Mouse (Mus musculus): ENCODE data around the gene Rad51b.

Rad51b gene

DNA sequence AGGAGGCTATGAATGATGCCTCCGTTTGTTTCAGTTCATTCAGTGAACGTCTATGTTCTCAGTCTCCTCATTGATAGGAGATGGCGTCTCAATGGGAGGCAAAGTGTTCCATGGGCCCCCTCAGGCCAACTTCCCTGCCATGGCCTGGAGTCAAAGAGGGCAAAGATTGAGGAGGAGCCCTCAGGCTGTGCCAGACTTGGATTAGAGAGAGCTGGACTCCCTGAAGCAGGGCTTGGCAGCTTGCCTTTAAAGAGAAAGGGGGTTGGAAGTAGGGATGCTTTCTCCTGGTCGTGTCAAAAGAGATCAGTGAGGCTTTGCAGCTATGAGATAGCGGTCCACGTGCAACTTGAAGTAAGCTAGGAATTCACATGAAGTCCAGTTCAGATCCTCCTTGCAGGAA lies 469.0 kb downstream of the Rad51b start:
- no peak for DNase-seq (ENCODE audit: low read depth, low spot score)

DNA sequence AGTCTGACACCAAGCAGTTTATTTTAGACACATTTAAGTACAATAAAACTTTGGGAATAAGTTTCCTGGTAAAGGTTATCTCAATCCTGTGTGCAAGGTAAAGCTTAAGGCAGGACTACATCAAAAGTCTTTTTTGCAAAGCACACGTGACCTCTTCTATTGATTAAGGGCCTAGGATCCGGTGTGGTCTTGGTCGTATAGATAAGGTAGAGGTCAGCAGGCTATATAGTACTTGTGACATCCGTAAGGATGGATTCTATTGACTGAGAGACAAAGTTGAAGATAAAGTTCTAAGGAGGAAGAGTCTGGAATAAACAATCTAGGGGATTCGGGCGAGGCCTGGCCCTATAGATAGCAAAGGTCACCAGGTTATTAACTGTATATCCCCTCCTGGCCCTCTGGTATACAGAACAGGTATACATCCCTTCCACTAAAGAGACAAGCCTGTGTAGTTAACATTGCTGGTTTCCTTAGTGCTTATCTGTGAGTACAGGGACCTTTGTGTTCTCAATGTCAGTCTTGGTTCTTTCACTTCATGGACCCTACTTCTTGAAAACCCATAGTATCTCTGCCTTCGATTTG lies 471.8 kb downstream of the Rad51b start:
- no peak for DNase-seq (ENCODE audit: low read depth, low spot score)

DNA sequence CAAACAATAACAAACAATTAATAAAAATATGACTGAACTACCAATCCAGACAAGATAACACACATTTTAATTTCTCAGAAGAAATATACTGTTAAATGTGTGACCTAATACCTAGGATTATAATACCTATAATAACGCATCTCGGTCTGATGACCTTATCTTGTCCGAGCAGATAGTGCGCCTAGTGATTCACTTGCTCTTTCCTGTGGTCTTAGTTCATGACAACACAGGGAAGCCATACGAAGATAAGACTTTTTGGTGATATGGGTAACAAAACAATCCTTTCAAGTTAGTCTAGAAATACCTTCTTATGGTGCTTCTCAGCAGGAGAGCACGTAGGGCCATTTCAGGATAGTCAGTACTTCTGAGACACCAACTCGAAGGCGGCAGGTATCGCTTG lies 472.7 kb downstream of the Rad51b start:
- no peak for DNase-seq (ENCODE audit: low read depth, low spot score)

DNA sequence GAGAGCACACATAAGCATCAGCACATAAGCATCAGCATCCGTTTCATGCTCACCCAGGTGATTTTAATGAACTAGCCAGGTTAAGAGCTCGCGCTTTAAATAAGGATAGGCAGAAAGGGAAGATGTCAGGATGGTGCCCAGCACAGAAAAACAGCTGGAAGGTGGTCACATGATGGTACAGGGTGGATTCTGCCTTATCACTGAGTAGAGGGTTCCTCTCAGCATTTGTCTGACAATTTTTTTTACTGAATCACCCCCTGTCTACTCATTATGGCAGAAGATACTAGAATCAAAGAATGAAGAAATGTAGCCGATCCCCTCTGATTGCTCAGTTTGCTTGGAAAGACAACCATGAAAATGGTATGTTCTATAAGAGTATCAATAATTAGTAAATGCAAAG lies 474.1 kb downstream of the Rad51b start:
- no peak for DNase-seq (ENCODE audit: low read depth, low spot score)

DNA sequence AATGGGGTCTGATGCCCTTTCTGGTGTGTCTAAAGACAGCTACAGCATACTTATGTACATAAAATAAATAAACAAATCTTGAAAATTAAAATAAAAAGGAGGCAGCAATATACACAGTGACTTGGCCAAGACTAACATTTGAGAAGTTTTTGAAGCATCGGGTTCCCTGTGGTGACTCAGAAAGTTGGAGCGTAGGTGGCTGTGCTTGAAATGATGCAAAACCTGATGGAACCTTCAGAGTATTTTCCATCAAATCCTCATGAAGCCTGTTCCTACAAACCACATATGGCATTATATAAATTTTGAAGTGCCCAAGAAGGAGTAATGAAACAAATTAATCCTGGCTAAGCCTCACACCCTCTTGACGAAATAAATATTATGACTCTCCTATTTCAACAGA lies 474.7 kb downstream of the Rad51b start:
- DNase-seq (ENCODE audit: low read depth, low spot score), result no peak

DNA sequence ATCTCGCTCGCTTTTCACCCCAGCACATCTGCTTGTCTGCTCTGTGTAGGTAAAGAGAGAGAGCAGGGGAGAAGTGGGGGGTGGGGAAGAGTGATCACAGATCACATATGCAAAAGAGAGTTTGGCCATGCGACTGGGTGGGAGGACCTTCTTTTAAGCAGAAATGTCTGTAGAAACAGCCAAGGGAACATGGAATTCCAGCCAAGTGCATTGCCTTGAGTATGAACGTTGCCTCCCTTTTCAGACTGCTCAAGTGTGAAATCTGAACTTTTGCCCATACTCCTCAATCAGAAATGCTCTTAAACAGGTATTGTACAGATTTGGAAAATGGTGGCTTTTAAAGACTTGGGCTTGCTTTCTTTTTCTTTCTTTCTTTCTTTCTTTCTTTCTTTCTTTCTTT lies 476.2 kb downstream of the Rad51b start:
- DNase-seq (ENCODE audit: low read depth, low spot score), result no peak

DNA sequence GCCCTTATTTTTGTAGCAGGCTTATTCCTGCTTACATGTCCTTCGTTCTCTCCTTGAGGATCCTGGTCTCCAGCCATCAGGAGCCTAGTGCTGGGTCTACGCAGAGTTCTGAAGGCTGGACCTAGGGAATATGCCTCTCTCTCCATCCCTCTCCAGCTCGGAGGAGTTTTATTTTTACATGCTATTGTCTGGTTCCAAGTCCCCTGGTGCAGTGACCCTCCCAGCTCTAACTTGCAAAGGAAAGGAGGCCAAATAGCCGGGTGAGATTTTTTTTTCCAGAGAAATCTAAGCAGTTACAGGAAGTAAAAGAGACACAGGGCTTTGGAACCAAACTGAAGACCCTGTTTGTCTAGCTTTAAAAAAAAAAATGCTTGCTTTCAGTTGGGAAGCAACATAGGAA lies 477.5 kb downstream of the Rad51b start:
- DNase-seq (ENCODE audit: low read depth, low spot score), result no peak

DNA sequence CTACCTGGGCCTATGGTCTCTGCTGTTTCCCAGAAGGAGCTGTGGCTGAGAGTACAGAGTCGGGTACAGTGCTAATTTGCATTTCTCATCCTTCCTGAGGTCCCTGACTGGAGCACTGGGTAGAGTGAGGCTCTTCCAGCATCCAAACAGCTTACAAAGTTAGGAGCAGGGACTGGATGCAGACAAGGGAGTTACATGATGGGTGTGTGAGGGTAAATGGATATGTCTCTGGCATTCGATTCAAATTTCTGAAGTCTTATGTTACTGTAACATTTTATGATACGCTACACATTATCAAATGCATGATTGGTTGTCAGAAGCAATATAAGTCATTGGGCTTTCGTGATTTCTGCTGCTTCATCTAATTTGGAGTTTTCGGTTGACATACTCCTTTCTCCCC lies 479.7 kb downstream of the Rad51b start:
- no peak for DNase-seq (ENCODE audit: low read depth, low spot score)

DNA sequence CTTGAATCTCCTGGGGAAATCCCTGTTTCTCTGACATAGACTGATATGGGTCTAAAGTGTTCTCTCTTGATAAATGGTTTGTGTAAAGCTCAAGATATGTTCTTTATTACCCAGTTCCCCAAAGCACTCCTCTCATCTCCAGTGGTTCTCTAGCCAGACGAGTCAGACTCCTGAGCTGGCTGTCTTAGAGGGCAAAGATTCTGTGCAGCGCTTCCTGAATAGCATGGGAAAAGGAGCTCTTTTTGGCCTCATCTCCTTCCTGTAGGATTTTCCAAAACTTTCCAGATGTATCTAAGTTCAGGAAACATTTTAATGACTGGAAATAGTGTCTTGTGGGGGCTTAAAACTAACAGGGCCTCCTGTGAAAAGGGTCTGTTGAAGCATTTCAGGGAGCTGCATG lies 483.7 kb downstream of the Rad51b start:
- DNase-seq (ENCODE audit: low read depth, low spot score), result no peak

DNA sequence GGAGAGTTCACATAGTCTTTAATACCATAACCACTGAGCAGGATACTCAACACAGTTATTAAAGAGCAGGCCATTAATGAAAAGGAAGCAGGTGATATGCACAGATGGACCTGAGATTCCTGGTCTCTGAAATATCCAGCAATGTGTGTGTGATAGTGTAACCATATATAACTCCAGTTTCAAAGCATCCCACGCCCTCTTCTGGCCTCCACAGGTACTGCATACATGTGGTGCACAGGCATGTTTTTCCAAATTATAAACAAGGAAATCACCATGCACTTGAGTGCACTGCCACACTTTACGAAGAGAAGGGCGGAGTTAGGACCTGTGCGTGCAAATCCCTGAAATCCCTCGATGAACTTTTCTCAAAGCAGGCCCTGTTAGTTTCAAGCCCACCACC lies 484.7 kb downstream of the Rad51b start:
- DNase-seq (ENCODE audit: low read depth, low spot score), result no peak

DNA sequence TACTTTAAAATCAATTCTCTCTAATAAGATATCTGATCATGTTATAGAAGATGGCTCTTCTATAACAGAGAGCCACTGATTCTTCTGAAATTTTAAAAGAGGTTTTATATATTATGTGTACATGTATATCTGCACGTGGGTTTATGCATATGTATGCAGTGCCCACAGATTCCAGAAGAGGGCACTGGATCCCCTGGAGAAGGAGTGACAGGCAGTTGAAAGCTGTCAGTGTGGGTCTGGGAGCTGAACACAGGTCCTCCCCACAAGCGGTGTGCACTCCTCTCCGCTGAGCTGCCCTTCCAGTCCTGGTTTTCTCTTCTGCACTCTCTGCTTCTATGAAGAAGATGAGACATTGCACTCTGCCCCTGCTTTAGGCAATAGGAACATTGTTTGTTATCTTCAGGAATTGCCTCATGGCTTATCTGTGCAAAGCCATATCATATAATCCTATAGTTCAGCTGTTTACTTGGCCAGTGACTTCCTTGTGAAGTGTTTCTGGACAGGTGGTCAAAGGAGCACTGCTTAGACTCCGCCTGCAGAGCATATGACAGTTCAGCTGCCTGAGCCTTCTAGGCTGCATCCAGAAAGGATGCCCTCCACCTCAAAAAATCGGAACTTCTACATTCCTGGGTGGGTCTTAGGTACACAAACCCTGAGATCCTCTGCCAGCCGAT lies 485.5 kb downstream of the Rad51b start:
- no peak for DNase-seq (ENCODE audit: low read depth, low spot score)

DNA sequence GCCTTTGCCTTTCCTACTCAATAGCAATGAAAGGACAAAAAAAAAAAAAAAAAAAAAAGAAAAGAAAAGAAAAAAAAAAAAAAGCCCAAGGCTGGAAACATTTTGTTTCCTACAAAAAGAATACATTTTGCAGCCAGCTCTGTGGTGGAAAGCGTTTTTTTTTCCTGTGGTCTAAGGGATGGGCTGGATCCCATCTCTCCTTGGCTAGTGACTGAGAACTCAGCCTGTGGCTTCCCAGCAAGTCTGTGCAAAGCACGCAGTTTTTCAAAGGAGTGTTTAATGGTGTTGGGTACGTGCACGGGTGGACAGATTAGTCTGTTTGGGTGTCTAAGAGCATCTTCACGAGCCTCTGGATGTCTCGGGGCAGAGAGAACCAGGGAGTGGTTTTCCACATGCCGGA lies 487.1 kb downstream of the Rad51b start:
- no peak for DNase-seq (ENCODE audit: low read depth, low spot score)

DNA sequence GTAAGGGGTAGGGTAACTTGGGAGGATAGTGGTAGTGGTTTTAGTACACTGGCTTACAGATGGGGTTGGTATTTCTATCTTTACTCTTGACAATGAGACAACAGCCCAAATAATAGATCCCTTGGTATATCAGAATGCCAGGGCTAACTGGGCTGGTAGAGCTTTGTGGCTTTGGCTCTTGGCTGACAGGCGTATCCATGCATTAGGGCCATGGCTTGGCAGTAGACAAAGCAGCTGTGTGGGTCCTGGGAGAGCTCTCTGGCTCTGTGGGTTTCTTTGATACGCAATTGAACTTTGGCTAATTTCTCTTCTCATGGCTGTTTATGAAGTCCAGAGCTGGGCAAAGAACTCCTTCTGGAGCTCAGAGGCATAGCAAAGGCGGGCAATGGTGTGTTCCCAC lies 488.6 kb downstream of the Rad51b start:
- DNase-seq (ENCODE audit: low read depth, low spot score), result no peak

DNA sequence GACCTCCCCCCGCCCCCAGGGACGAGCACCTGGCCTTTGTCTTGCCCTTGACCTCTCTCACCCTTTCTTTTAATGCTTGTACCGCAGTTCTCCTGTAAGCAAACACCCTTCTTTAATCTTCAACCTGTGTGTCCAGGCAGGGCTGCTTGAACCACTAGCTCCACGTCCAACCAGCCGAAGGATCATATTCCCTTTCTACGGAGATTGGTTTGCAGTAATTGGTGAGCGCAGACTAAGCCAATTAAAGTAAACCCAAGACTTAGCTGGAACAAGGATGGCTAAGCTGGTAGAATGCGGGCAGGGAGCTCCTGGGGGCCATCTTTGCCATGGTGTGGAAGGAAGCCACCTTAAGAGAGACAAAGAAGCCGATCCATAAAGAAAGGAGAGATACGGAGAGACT lies 490.5 kb downstream of the Rad51b start:
- DNase-seq (ENCODE audit: low read depth, low spot score), result no peak

DNA sequence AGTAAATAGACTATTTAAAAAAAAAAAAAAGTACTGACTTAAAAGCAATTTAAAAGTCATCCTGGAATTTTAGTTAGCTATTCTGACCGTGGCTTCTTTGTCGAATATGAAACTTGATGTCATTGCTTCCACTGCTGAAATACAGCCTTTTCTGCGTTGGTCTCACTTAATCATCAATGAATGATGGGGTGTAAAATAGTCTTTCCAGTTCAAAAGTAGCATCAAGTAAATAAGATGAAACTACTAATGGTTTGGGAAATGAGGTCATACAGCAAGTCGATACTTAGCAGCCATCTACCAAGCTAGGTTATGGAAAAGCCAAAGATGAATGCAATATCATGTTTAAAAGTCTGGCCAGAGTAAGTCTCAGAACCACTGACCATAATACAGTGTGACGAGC lies 491.3 kb downstream of the Rad51b start:
- DNase-seq (ENCODE audit: low read depth, low spot score), result no peak

DNA sequence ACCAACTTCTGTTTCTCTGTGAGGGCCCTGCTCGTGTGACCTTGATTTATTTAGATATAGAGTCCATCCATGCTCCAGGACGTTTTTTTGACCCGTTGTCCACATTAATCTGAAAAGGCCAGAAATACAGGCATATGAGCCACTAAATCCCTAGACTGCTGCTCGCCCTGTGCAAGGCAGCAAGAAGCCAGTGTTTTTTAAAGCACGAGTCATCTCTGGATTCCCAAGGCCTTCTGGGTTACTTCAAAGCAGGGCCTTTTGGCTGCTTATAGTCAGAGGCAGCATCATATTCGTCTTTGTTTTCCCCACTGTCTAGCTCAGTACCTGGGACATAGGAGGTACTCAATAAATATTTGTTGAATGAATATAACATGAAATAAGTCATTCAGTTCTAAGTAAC lies 492.4 kb downstream of the Rad51b start:
- no peak for DNase-seq (ENCODE audit: low read depth, low spot score)

DNA sequence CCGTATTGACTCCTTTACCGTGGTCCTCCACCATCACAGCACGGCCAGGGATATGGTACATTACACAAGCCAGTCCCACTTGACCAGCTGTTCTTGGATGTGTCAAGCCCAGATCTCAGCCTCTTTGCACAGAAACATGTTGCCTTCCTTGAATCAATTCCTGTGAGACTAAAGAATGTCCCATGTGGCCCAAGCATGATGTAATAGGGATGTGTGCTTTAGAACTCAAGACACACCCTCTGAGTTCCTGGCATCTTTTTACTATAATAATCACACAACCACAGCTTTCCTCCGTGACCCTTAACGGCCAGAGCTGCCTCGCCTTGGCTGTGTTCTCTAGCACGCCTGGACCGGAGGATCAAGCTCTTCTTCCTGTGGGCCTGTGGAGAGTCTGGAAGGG lies 496.3 kb downstream of the Rad51b start:
- no peak for DNase-seq (ENCODE audit: low read depth, low spot score)

DNA sequence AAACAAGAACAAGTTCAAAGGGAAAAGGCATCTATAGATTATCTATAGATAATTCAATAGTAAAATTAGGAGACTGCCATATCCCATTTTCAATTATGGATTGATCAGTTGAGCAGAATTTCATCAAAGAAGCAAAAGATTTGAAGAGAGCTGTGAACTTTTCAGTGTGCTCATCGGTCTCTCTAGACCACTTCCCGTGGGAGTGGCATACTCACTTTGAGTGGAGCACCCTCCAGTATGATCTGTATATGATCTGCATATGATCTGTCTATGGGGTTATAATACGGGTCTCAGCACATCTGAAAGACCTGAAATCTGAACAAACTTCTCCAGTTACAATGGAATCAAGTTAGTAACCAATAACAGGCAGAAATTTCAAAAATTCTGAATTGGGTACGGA lies 497.7 kb downstream of the Rad51b start:
- no peak for DNase-seq (ENCODE audit: low read depth, low spot score)

DNA sequence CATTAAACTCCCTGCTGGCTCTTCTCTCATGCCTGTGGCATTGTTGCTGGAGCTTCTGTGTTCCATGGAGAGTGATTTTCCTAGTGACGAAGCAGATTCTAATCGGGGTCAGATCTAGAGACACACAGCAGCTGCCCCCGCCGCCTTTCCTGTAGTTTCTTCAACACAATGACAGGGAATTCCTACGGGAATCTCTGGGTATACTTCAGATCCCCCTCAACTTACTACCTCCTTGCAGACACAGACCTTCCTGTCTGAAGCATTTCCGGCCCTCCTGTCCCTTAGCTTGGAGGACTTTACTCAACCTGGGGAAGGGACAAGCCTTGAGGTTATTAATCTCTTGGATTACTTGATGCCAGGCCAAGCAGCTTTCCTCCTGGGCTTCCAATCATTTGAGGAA lies 499.2 kb downstream of the Rad51b start:
- DNase-seq (ENCODE audit: low read depth, low spot score), result no peak

DNA sequence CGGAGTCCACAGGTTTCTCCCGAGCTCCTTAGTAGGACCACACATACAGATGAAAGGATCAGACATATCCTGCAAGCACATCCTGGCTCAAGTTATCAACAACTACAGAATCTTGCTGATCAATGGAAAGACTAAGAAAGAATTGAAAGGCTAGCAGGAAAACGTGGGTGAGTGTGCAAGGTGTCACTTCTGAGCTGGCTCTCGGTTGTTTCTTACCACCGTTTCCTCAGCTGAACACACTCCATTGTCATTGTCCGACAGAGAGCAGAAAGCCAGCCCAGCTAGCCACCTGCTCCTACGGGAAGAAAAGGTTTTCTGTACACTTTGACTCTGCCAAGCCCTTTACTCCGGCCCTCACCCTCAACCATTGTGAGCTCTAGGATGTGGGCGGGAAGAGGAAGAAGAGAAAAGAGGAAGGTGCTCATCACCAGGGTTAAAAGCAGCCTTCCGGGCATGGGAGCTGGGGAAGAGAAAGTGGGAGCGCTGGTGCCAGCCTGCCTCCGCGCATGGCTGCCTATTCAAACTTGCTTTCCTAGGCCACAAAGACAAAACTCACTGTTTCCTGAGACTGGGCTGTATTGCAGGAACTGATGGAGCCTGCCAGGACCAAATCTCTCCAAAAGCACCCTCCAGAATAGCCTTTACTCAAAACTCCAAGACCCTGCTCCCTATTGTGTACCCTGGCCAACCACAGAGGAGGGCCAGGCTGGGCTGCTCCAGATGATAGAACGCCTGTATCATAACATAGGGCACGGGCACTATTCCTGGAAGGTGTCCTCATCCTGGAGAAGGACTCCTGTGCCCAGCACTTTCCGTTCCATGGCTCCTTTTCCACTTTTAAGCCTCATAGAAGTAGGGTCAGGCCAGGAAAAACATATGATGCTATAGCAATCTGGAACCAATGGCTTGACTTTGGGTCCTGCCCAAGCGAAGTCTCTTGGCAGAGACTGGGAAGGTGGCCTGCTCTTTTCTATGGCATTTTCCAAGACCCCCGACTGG lies 500.0 kb downstream of the Rad51b start:
- no peak for DNase-seq (ENCODE audit: low read depth, low spot score)

DNA sequence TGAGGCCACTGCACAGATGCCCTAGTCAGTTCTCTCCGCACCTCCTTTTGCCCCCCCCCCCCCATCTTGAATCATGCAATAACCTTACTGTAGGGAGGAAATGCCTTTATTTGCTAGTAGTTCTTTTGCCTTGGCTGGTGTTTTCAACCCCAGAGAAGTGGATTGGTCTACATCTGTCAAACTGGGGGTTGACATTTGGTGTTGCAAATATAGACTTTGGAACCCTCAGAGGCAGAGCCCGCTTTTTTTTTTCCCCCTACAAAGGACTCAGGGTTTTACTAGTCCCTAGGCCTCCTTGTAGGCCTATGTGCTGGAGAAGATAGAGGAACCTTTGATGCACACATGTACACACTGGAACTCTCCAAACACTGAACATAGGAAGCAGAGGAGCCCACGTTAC lies 501.4 kb downstream of the Rad51b start:
- no peak for DNase-seq (ENCODE audit: low read depth, low spot score)

DNA sequence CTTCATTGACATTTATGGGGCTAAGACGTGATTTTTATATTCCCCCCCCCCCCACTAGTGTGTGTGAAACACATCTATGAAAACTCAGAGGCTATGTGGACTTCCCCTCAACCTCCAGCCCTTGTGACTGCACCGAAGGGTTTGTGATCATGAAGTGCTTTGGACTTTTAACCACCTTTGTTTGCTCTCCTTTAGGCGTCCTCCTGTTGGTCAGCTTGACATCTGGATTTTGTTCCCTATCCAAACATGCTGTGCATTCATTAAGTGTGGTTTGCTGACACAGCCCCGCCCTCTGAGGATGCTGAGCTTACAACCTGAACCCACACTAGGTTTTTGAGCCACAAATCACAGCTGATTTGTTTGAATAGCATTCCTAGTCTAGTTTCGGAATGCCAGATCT lies 502.3 kb downstream of the Rad51b start:
- no peak for DNase-seq (ENCODE audit: low read depth, low spot score)

DNA sequence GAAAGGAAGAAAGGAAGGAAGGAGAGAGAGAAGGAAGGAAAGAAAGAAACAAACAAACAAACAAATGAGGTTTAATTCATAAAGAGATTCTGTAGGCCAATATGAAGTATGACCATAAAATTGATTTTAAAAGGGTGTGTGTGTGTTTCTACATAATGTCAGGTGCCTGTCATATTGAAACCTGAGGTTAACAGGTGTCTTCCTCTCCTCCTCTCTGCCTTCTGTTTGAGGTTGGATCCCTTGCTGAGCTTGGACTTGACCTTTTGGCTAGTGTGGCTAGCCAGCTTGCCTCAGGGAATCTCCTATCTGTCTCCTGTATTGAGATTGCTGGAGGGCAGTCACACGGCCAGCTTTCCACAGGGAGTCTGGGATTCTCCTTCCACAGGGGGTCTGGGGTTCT lies 506.6 kb downstream of the Rad51b start:
- no peak for DNase-seq (ENCODE audit: low read depth, low spot score)
